Mouse (Mus musculus): Measurements from ENCODE around the gene Cbfa2t2. TPM values are rescaled to one million over a fixed set of nuclear protein-coding genes. Genes with fewer than 3 reads are reported as not detected.
"Not testable (repeated sequence)": the region's sequence is repeated elsewhere in the genome, so short reads cannot be mapped to it uniquely, and the experiment has no call there.

Cbfa2t2 gene
- total RNA-seq, 2 experiments from 2014 or later: 23.9 to 35.6 TPM

DNA sequence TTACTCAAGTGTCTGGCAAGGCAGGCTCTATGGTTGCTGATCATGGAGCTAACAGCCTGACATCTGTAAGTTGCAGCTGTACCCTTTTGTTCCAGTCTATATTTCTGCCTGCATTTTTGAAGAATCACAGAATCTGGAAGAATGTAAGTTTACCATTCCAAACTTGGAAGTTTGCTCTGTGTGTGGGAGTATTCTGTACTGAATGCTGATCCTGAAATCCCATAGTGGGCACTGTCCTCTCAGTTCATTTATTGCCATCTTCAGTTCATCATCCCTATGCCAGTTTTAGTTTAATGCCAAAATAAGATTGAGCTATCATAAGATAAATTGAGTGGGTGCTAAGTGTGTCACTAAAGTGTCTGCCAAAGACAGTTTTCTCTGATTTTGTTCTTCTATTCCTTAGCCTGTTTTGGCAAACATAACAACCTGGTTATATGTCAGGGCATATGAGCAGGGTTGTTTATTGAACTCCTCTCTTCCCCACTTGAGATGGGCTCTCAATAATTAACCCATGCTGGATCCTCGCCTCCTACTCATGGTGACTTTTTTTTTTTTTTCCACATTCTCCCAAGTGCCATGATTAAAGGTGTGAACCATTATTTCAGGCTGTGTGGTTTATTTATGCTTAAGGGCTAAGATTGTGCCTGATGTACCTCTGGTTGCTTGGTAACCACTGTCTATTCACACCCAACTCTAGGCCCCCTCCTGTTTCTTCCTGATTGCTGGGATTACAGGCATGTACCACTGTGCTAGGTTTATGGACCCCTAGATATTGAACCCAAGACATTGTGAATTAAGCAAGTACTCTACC lies 38.2 kb downstream of the Cbfa2t2 start:
- no peak for DNase-seq

DNA sequence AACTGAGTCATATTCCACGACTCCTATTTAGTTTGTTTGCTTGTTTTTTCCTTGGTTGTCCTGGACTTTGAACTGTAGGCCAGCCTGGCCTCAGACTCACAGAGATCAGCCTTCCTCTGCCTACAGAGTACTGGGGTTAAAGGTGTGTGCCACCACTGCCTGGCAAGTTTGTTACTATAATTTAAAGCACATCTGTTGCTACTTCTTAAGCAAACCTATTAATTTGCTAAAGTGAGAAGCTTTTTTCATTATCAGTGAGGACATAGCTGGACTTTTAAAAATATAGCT lies 38.7 kb downstream of the Cbfa2t2 start:
- DNase-seq: no peak

DNA sequence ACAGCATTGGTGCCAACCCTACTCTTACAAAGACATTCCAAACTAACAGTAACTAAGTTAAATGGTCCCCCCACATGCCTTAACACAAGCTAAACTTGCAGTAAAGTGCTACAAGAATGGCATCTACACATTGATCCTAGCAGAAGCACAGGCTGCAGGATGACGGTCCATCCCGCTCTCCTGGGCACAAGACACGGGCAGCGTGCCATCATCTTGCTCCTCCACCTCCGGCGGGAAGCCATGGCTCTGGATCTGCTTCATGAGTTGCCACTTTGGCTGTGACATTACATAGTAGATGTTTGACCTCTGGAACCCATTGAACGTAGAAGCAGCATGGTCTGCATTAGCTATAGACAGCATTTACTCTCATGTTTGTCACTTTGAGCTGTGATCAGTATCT lies 39.6 kb downstream of the Cbfa2t2 start:
- DNase-seq: no peak

DNA sequence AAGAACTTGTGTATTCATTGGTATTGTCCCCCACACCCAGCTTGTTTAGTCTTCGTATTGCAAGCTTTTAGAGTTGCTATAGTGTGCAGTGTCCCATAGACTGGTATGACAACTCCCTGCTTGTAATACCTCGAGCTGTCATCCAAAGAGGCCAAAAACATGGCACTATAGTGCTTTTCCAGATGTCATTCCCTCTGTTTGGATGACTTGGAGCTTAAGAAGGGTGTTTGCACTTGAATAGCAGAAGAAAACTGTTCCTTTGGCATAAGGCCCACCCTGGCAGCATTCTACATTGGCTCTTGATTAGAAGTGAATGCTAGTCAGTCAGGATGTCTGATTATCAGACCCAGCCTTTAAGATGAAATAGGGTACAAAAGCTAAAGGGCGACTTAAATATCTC lies 40.7 kb downstream of the Cbfa2t2 start:
- DNase-seq: peak; percentile 36

DNA sequence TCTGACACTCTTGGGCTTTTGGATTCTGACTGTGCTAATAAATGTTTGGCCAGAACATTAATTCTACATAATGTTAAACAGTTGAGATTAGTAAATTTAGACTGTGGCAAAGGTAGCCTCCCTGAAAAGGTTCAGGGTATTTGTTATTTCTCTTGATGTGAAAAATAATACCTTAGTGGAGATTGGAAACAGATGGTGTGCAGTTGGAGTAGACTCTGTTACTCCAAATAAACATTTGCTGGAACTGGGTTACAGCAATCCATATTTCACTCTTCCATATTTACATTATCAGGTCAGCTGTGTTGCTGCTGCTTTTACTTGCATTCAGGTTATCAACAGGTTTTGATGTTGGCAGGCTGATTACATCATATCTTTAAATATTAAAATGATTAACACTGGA lies 55.5 kb downstream of the Cbfa2t2 start:
- DNase-seq: no peak

DNA sequence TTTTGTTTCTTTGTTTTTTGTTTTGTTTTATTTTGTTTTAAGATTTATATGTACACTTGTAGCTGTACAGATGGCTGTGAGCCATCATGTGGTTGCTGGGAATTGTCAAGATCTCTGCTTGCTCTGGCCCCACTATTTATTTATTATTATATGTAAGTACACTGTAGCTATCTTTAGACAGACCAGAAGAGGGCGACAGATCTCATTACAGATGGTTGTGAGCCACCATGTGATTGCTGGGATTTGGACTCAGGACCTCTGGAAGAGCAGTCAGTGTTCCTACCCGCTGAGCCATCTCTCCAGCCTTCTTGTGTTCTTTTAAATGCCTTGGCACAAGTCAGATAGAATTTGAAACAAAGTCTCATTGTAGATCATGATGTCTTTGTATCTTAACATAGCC lies 57.3 kb downstream of the Cbfa2t2 start:
- DNase-seq: not testable (repeated sequence)

DNA sequence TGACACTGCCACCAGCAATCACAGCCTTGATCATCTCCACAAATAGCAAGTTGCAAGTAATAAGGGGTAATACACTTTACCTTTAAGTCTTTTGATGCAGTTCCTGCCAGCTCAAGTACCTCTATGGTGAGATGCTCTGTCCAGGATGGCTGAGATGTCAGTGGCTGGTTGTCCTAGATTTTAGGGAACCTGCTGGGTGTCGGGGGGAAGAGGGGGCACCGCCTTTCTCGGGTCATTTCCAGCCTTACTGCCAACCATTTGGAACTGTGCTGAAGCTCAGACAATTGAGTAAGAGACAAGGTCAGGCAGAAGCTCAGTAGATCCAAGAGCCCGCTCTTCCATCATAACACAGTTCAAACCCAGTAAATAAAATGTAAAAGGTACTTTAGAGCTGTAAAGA lies 58.7 kb downstream of the Cbfa2t2 start:
- DNase-seq: no peak

DNA sequence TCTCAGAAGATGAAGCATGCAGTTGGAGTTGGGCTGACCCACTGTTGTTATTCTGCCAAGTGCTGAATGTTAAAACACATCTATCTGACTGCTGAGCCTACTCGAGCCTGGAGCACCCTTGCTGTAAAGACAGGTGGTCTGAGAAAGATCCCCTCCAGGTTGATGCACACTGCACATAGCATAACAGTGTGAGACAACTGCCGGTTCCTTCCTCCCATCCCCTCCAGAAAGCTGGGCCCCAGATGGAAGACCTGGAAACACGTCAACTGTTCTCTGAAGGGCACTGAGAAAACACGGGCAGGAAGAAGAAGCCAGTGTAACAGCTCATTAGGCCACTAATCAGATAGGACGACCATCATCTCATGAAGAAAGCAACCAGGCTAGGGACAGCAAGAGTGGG lies 62.3 kb downstream of the Cbfa2t2 start:
- DNase-seq: no peak

DNA sequence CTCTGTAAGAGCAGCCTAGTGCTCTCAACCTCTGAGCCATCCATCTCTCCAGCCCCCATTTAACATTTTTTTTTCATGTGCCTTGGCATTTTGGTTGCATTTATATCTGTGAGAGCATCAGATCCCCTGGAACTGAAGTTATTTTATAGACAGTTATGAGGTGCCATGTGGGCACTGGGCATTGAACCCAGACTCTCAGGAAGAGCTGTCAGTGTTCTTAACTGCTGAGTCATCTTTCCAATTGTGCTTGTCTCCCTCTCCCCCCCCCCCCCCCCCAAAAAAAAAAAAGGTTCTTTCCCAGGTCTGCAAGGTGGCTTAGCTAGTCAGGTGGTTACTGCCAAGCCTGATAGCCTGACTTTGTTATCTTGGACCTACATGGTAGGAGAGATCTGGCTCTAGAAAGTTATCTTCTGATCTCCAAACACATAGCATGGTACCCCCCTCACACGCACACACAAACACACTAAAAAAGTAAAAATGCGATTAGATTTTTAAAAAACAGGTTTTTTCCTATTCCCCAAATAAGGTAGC lies 63.5 kb downstream of the Cbfa2t2 start:
- DNase-seq: no peak

DNA sequence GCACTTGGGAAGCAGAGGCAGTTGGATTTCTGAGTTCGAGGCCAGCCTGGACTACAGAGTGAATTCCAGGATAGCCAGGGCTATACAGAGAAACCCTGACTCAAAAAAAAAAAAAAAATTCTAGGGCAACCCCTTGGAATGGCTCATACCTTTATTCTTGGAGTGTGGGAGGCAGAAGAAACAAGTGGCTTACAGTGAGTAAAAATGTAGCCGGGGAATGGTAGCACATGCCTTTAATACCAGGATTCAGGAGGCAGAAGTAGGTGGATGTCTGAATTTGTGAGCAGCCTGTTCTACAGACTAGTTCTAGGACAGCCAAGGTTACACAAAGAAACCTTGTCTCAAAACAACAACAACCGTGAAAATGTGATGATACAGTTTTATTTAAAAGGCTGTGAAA lies 64.5 kb downstream of the Cbfa2t2 start:
- no peak for DNase-seq

DNA sequence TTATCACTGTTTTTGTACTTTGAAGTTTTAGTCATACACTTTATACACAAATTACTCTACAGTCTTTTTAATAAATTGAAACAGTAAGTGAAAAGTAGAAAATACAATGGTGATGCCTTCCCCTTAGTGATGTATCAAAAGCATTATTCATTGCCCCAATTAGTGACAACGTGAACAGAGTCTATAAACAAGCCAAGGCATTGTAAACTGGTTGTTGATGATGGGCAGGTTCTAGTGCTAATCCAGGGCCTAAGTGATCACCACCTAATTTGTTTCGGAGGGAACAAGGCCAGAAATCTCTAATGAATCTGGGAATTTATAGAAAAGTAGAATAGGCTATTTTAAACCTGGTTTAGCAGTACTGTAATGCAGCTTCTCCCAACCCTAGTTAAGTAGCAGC lies 70.8 kb downstream of the Cbfa2t2 start:
- DNase-seq: no peak

DNA sequence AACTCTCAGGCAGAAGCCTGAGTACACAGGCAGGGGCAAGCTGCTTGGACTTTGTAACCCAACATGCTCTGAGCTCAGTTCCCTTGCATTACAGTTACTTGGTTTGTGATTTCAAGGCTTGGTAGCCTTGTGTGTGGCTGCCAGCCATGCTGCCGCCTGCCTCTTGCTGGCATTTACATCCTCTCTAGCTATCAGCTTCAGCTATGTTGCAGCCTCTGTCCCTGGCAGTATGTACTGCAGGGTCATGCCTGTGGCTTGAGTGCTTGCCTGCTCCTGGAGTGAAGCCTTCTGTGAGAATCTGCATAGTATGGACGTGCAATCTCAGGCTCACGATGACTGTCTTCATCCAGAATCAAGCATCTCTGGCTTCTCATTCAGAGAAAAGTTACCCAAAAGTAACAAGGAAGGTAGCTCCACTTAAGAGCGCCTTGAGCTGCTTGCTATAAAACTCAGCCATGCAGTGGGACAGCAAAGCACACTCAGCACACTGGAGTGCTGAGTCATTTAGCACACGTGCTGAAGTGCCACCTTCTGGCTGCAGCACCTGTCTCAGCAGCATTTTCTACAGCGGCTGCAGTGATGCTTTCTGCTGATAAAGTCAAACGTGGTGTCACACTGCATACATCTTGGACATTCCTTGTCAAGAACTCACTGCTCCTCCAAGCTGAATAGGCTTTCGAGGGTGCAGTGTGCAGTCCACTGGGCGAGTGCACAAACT lies 71.4 kb downstream of the Cbfa2t2 start:
- peak; percentile 32 for DNase-seq

DNA sequence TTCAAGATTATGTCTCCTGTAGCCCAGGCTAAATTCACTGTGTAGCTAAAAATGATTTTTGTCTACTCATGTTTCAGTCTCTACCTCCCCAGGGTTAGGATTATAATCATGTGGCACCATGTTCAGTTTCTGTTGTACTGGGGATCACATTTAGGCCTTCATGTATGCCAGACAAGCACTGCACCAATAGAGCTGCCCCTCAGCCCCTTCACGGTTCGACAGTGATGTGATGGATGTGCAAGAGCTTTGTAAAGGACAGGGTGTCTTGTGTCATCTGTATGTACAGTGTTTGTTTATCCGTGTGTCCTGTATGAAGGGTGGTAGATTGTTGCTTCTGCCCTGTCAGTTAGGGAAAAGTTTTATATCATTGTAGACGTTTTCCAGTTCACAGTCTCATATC lies 72.2 kb downstream of the Cbfa2t2 start:
- no peak for DNase-seq

DNA sequence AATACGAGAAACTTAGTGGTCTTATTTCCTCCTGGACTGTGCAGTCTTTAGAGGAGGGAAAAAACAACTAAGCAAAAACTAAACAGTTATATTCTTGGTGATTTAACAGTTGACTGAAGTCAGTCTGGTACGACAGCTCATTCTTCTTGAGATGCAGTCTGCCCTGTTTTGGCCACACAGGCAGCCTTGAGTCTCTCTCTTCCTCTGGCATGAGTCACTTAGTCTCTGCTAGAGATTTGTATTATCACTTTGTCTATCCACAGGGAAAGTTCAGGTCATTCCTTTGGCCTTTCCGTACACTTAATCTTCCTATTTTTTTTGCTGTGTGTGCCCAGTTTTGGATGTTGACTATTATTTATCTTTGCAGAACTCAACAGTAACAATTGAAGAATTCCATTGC lies 73.9 kb downstream of the Cbfa2t2 start:
- peak; percentile 26 for DNase-seq

DNA sequence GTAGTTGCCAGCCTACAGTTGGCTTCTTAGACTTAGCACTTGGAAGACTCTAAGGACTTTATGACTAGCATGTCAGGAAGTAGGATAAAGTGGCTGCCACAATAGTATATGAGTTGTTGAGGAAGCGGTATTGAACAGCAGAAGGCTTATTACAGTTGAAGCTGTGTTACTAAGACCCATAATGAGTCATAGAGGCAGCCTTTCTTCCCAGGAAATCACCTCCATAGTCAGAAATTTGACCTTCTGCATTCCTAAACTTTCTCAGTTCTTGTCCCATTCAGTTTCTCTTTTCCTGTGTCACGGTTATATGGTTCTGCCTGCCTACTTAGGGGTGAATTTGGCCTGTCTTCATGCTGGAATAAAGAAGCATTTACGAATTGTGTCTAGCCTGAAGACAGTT lies 80.7 kb downstream of the Cbfa2t2 start:
- no peak for DNase-seq

DNA sequence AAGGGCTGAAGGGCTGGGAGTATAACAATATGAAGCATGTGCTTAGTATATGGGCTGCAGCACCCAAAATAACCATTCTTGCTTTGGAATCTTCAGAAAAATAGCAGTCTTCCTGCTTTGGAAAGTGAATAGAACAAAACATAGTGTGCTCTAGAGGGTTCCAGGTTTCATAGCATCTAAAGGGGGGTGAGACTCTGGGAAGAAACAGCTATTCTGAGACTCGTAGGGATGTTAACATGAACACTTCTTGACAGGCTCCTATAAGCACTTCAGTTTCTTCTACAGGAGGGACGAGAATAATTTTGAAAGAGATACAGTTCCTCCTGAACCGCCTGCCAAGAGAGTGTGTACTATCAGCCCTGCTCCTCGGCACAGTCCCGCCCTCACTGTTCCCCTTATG lies 81.1 kb downstream of the Cbfa2t2 start:
- DNase-seq: no peak

DNA sequence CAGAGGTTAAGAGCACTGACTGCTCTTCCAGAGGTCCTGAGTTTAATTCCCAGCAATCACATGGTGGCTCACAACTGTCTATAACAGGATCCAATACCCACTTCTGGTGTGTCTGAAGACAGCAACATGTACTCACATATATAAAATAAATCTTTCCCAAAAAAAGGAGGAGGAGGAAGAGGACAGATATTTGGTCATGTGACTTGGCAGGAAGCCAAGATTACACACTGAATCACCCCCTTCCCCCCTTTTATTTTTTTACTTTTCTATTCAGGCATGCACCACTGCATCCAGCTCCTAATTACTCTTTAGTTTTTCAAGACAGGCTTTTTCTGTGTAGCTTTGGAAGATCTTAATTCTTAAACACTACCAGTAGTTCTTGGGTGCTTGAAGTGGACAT lies 85.2 kb downstream of the Cbfa2t2 start:
- no peak for DNase-seq

DNA sequence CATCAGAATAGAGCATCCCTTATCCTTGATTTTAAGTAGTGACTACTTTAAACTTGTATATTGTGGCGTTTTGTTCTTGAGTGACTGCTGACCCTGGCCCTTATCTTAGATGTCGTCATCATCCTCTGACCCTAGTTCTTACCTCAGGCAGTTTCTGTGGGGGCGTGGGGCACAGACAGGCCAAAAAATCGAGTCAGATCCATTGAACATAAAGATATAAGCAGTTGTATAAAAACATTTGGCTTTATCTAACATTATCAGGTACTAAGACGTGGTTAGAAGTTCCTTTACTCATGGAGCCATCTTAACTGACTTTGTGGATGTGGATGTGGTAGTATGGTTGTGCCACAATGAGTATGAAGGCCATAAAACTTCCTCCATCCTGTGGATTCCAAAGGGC lies 86.1 kb downstream of the Cbfa2t2 start:
- DNase-seq: no peak

DNA sequence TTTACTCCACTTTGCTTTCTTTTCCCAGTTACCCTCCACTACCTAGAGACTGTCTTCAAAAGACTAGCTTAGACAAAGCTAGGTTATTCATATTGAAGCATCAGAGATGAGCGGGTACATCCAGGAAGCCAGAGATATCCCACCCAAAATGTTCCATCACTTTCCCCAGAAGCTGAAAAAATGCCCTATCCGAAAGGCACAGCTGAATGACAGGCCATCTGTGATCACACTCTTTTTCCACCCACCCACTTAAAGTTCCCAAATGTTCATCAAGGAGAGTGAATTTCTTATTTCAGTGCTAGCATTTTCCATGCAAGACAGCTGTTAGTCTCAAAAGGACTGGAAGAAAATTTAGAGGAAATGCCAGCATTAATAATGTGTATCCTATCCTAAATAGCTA lies 89.0 kb downstream of the Cbfa2t2 start:
- DNase-seq: no peak

DNA sequence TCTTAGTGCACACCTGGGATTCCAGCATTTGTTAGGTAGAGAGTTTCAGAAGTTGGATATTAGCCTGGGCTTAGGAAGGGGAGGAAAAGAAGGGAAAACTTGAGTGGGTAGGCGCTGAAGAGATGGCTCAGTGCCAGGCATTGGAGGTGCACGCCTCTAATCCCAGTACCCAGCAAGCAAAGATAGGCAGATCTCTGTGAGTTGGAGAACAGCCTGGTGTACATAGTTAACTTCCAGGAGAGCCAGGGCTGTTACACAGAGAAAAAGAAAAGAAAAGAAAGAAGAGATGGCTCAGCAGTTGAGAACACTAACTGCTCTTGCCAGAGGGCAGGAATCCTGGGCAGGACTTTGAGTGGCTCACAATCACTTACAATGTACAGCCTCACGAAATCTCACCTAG lies 90.2 kb downstream of the Cbfa2t2 start:
- DNase-seq: no peak

DNA sequence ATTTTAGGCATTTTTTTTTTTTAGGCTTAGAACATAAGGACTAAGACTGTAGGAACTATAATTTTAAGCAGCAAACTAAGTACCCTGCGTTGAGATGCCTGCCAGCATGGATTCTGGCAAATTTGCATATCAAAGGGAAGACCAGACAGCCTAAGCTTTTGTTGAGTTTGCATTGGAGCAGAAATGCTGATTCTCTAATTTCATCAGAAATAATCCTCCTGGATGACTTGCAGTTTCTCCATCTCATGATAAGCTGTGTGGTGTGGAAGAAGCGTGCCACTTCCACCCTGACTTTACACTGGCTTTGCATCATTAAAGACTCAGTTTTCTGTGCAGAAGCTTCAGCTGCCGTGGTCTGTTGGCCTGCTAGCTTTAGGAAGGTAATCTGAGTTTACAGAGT lies 96.6 kb downstream of the Cbfa2t2 start:
- DNase-seq: no peak

DNA sequence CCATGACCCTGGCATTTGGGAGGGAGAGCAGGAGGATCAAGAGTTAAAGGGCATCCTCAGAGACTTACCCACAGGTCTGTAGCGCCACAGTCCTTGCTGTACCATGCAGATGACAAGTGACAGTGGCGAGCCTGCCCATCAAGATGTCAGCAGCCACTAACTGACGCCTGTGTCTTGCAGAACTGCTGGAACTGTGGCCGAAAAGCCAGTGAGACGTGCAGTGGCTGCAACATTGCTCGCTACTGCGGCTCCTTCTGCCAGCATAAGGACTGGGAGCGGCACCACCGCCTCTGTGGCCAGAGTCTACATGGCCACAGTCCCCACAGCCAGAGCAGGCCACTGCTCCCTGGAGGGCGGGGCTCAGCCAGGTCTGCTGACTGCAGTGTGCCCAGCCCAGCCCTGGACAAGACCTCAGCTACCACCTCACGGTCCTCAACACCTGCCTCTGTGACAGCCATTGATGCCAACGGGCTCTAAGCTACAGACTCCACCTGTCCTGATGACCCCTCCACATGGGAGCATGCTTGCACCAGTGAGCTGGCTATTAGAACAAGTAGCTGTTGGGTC lies 98.5 kb downstream of the Cbfa2t2 start:
- no peak for DNase-seq

DNA sequence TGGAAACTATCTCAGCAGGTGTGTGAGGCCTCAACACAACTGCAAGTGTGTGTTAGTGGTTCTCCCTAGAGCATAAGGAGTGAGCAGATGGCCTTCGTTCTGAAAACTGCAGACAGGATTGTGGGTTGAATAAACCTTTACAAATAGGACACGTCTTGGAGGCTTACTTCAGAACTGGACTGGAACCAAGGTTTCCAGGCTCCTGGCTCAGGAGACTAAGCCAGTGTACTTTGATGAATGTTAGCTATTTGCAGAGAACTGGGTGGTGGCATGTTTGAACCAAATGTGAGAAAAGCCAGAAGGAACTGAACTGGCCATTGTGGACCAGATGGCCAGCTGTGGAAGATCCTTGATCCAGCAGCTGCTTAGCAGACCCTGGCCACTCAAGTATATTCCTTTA lies 102.0 kb downstream of the Cbfa2t2 start:
- DNase-seq: no peak

DNA sequence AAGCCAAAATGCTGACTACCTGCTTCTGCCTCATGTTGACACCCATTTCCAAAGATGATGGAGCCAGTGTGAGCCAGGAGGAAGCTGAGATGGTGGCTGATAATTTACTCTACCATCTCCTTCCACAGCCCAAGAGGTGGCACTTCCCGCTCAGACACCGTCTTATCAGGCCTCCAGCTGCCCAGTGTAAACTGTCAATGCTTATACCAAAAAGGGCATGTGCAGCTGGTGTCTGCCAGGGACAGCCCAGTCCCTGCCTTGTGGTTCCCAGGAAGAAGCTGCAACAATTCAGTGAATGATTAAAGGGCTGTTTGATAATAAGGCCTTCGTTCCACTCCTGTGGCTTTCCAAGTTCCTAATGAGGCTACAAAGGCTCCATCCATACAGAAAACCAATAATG lies 102.4 kb downstream of the Cbfa2t2 start:
- DNase-seq: no peak
